Mouse (Mus musculus) myocyte (in vitro differentiated cells): ENCODE data around the gene Stk38.

Source experiments
- POLR2A ChIP-seq: IDR thresholded peaks from one replicate; pipeline ENCODE4 v1.6.1; 2011; ENCODE audit warnings: low read depth, mild to moderate bottlenecking, control low read depth, moderate library complexity; ENCODE audit not compliant: insufficient read length
- POLR2AphosphoS2 ChIP-seq: IDR thresholded peaks from one replicate; pipeline ENCODE4 v1.6.1; 2011; ENCODE audit warnings: low read depth, control low read depth; ENCODE audit not compliant: insufficient read length

DNA sequence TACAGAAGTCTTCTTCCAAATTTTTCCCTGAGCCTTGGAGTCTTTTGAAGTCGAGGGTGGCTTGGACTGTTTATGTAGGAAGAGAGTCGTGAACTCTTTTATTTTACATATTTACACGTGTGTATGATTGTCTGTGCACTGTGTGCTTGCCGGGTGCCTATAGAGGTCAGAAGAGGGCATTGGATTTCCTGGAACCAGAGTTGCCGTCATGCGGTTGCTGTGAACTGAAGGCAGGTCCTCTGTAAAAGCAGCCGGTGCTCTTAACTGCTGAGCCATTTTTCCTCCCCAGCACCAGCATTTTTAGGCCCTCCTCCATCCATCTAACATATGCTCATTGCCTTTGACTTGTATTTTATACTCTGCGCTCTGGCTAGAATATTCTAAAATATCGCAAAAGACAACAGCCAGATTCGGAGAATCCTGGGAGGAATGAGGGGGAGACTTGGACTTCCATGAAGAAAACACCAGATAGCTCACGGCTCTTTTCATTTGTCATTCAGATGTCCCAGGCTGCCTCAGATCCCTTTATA lies 49.6 kb upstream of the Stk38 start:
- peak; percentile 9 for TF ChIP-seq POLR2AphosphoS2
- no peak for TF ChIP-seq POLR2A
